Mouse (Mus musculus) CD4-positive helper T cell, adult 2 months (primary cell): ENCODE results near the gene Uqcc1.

Experiments used
- DNase-seq: peaks from one replicate; pipeline ENCODE4 v3.0.0-alpha.2; 2012; ENCODE audit warnings: low read depth, missing footprints, low spot score

Gene Uqcc1

DNA sequence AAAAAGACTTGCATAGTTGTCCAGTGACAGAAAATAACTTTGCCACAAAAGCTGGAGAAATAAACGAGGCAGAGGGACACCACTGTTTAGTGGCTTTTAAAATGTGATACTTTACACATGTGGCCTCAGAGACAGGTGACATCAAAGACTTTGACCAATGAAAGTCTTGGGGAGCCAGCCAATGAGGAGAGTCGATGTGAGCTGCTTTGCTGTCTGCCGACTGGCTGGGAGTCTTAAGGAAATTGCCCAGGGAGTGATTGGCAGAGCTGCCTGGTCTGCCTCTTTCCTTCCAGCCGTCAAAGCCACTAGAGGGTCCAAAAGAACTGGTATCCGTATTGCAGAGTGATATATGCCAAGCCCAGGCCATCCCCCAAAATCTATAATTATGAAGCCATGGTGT lies 115.3 kb downstream of the Uqcc1 start:
- DNase-seq = no peak

DNA sequence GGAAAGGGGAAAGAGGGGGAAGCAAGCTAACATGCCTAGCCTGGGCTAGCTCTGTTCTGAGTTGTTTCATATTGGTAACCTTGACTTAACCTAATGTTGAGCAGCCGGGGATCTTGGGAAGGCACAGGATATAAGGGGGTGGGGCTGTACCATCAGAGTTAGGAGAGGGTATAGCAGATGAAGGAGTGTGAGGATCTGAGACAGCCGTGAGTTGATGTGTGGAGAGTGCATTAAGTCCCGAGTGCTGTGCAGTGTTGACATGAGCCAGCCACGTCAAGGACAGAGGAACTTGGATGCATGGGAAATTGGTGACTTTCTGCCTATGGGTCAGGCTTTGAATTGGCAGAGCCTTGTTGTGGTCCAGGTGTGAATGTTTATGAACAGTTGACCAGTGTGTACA lies 117.5 kb downstream of the Uqcc1 start:
- DNase-seq = no peak

DNA sequence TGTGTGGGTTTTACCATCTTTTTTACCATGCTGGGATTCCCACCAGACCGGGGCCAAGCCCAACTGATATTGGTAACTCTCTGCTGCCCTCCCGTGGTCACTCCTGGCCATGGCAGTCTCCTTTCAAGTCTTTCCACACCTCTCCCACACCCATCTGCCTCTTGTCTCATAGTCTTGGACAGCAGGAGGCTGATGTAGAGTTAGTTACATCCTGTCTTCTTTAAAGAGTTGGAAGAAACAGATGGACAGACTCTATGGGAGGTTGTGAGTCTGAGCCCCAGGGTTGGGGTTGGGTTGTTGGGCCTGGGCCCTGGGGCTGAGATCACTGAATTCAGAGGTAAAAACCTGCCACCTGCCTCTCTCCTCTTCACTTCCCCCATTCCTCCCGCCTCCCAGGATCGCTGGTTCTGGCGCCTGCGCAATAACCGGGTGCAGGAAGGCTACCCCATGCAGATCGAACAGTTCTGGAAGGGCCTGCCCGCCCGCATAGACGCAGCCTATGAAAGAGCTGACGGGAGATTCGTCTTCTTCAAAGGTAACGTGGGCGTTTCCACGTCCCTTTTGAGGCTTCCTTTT lies 118.2 kb downstream of the Uqcc1 start:
- peak; percentile 83 for DNase-seq

DNA sequence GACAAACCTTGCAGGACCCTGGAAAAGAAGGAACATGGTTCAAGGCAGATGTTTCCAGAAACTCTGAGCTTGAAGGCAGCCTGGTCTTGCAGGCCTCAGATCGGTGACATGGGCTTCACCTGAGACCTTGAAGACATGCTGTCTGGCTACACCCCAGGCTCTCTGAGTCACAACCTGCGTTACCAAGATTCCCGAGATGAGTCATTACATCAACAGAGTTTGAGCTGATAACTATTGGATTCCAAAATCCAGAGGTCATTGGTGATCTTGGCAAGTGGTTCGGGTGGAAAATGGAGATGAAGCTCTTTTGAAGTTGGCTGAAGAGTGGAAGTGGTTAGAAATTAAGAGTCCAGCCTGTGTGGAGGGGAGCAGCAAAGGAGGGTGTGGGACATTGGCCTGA lies 120.5 kb downstream of the Uqcc1 start:
- DNase-seq = no peak

DNA sequence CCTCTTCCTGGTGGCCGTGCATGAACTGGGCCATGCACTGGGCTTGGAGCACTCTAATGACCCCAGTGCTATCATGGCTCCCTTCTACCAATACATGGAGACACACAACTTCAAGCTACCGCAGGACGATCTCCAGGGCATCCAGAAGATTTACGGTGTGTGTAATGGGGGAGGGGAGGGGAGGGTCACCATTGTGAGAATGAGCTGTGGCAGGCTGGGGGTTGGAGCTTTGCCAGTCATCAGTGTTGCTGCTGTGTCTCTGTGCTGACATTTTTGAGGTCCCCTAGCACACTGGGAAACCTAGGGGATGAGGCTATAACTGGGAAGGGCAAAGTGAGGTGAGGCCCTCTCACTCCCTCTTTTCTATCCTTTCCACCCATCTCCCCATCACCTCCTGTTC lies 122.7 kb downstream of the Uqcc1 start:
- no peak for DNase-seq

DNA sequence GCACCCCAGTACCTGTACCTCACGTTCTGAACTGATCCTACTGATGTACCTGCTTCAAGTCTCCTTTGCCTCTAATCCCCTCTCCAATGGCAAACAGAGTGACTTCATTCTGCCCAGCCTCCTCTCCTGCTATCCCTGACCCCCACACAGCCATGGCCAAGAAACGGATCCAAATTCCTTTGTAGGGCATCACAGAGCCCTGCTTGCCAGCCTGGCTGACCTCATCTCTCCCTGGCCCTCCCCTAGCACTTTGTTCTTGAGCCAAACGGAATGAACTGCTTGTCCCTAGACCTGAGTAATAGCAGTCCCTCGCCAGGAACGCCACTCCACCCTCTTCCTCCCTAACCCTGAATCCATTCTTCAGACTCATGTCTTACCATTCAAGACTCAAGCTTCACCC lies 123.6 kb downstream of the Uqcc1 start:
- no peak for DNase-seq

DNA sequence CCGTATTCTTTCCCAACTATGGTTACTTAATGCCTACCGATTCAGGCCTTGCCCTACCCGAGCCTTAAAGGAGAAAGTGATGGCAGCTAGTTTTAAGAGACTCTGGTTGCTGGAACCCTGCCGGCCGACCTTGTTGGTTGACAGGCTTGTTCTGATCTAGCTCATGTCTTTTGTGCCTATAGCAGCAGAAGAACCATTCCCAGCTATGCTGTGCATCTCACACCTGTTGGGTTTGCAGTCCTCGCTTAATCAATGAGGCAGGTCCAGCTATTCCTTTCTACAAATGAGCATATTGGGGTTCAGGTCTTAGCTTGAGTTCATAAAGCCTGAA lies 124.2 kb downstream of the Uqcc1 start:
- no peak for DNase-seq

DNA sequence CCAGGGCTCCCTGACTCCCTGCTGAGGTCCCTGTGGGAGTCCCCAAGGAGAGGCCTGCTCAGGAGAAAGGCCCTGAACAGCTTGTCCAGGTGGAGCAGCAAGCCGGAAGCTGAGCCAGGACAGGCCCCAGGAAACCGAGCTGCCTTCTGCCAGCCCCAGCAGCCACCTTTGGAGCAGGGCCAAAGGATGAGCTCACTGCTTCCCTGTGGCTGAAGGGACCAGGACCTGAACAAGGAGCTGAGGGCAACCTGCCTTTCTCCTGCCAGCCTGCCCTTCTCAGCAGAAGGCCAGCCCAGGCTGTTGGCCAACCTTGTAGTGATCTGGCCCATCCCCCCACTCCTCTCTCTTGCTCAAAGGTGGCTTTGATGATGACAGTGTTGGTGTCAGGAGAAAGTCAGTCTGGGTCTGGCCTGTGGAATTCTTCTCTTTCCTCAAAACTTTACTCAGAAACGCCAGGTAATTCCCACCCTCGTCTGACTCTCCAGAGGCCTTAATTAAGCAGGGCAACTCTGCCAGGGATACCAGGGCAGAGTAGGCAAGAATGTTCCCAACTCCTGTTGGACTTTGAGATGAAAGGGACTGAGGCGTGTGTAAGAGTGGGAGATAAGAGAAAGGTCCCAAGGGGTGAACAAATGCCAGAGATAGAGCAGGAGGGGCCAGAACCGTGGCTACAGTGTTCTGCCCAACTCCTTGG lies 124.7 kb downstream of the Uqcc1 start:
- DNase-seq = no peak

DNA sequence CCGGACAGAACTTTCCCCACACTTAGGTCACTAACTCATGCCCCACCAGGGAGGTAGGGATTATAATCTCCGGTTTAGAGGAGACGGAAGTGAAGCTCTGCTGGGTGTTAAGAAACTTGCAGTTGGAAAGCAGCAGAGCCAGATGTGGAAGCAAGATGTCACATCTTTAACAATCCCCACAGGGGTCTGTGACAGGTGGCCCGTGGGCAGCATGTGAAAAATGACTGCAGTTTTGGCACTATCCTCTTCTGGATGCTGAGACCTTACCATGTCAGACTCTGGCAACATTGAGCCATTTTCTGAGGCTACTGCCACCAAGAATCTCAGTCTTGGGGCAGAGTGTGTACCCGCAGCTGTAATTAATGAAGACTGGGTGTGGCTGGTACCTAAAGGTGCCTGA lies 126.1 kb downstream of the Uqcc1 start:
- DNase-seq = no peak

DNA sequence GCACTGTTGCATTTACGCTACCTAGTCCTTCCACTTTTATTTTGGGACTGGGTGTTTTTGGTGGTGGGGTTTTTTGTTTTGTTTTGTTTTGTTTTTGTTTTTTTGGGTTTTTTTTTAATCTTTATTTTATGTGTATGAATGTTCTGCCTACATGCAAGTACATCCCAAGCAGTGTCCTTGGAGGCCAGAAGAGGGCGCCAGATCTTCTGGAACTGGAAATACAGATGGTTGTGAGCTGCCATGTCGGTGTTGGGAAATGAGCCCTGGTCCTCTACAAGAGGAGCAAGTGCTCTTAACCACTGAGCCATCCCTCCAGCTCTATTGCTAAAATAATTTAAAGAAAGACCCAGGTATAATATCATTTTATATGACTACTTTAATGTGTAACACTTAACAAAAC lies 127.3 kb downstream of the Uqcc1 start:
- DNase-seq = no peak

DNA sequence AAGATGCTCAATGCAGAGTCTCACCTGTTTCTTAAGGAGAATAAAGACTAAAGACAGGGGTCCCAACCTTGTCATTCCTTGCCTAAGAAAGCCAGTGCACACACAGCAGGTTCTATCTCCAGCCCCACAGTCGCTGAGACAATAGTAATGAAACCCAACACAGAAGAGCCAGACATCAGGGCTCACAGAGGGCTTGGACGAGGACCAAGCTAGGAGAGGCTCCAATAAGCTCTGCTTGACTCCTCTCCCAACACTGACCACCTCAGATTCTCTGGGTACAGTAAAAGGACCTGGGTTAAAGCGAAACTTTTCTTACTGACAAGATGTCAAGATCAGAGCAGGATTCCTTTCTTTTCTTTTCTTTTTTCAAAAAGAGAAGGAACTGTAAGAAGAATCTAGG lies 131.5 kb downstream of the Uqcc1 start:
- no peak for DNase-seq
